Mouse (Mus musculus): ENCODE measurements around the gene Lpp. TPM values are rescaled to one million over a fixed set of nuclear protein-coding genes. Genes with fewer than 3 reads are reported as not detected.

The Lpp gene
- polyA plus RNA-seq, 1 experiment from 2014 or later, result 42.7 TPM

DNA sequence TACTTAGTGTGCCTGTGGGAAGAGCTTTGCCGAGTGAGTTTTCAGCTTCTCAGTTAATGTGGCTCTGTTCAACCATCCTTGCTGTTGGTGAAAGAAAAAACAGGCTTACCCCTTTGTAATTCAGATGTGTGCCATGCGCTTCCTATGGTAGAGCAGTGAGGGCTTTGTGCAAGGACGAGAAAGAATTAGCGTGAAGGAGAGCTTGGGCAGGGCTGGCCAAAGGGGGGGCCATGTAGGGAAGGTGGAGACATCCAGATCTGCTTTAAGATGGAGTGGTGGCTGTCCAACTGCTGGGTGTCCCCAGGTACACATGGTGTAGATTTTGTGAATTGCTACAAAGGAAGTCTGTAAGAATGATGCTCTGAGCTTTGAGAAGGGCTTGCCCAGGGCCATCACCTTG lies 29.9 kb downstream of the Lpp start:
- 74% methylated on average over 4 of the region's 4 CpGs for WGBS

DNA sequence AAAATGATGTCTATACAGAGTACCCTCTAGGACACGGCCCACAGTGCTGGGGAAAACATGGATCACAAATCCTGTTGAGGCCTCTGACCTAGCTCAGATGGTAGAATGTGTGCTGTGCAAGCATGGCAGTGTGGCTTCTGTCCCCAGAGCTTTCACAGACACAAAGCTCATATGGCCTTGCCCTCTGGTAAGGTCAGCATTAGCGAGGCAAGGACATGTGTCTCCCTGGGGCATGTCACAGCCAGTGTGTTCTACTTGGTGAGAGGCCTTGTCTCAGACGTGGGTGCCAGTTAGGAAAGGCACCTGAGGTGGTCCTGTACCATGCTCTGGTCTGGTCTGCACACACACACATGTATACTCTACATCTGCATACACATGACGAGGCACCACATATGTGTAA lies 30.4 kb downstream of the Lpp start:
- Histone ChIP-seq H3K9me3 (ENCODE audit: control insufficient read depth, low read length) (no peaks in the 10 kb centered on the region), H3K27me3 (replicated peaks; ENCODE audit: control insufficient read depth, insufficient read depth, low read length) (no peaks in the 10 kb centered on the region), H3K27ac (replicated peaks; ENCODE audit: low read depth, low read length) (no peak overlapping the region), H3K36me3 (ENCODE audit: control insufficient read depth, insufficient read depth, low read length) (no peaks in the 10 kb centered on the region), H3K4me3 (ENCODE audit: low read depth, low read length) (no peak overlapping the region), H3K4me1 (ENCODE audit: control insufficient read depth, insufficient read depth, low read length) (peaks cover 20% of the 10 kb centered on the region), H3K9ac (ENCODE audit: low read depth, low read length) (no peak overlapping the region), H3K4me2 (ENCODE audit: low read depth, low read length) (no peak overlapping the region)
- no peak for DNase-seq (ENCODE audit: low spot score)
- no peak for ATAC-seq (ENCODE audit: low read depth)
- WGBS, result 63% methylated on average over 4 of the region's 4 CpGs

More for the DNA sequence above, 29.9 kb downstream of the Lpp start:
- Histone ChIP-seq H3K27me3 (replicated peaks; ENCODE audit: control insufficient read depth, insufficient read depth, low read length) (no peaks in the 10 kb centered on the region), H3K9ac (ENCODE audit: low read depth, low read length) (no peak overlapping the region), H3K4me1 (ENCODE audit: control insufficient read depth, insufficient read depth, low read length) (peaks cover 22% of the 10 kb centered on the region), H3K4me3 (ENCODE audit: low read depth, low read length) (no peak overlapping the region), H3K36me3 (ENCODE audit: control insufficient read depth, insufficient read depth, low read length) (no peaks in the 10 kb centered on the region), H3K9me3 (ENCODE audit: control insufficient read depth, low read length) (no peaks in the 10 kb centered on the region), H3K4me2 (ENCODE audit: low read depth, low read length) (no peak overlapping the region), H3K27ac (replicated peaks; ENCODE audit: low read depth, low read length) (no peak overlapping the region)
- DNase-seq (ENCODE audit: low spot score), result no peak
- ATAC-seq (ENCODE audit: low read depth), result no peak

GRCm38 (mm10) chr16:24424356-24424977 lies 31.2 kb downstream of the Lpp start:
- no peaks in the 10 kb centered on the region for H3K27me3 ChIP-seq (replicated peaks; ENCODE audit: control insufficient read depth, insufficient read depth, low read length)
- H3K9me3 ChIP-seq (ENCODE audit: control insufficient read depth, low read length), result no peaks in the 10 kb centered on the region
- no peak overlapping the region for H3K4me3 ChIP-seq (ENCODE audit: low read depth, low read length)
- no peaks in the 10 kb centered on the region for H3K36me3 ChIP-seq (ENCODE audit: control insufficient read depth, insufficient read depth, low read length)
- 0 out of 2 replicates have a peak overlapping the region, but pooled peaks have one; percentile 30 for H3K27ac ChIP-seq (replicated peaks; ENCODE audit: low read depth, low read length)
- DNase-seq (ENCODE audit: low spot score), result peak; percentile 46
- no peak for ATAC-seq (ENCODE audit: low read depth)
- H3K4me2 ChIP-seq (ENCODE audit: low read depth, low read length), result no peak overlapping the region
- peaks cover 20% of the 10 kb centered on the region for H3K4me1 ChIP-seq (ENCODE audit: control insufficient read depth, insufficient read depth, low read length)
- H3K9ac ChIP-seq (ENCODE audit: low read depth, low read length), result no peak overlapping the region
- WGBS, result 42% methylated on average over 12 of the region's 12 CpGs

DNA sequence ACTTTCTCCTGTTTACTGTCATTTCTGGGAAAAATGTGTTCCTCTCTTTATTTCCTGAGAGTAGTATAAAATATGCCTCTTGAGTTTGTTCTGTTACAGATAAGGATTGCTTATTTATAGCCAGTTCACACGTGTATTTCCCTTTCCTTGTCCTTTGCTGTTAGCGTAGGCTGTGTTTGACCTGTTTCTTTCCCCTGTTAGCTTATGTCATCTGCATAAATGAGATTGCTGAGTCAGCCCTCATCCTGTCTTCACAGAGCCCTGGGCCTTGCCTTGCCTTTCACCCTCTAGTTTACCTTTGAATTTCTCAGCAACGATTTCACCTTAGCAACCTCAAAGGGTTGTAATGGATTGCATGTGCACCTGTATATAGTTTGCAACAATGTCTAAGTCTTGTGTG lies 32.5 kb downstream of the Lpp start:
- DNase-seq (ENCODE audit: low spot score), result no peak

DNA sequence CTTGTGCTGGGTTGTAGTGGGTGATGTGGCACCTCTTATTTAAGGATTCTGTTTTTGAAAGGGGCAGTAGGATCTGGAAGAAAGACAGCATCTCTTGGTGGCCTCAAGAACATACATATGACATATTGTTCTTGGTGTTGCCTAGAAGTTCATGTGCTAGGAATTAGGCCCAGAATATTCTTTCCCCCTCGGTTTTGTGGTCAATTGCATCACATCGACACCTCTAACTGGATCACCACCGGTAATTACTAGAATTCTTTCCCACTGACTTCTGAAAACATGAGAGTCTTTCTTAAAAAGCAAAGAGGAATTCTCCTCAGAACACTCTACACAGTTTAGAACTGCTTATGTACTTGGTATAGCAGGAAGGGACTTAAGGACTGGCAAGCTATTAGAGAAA lies 34.3 kb downstream of the Lpp start:
- H3K9ac ChIP-seq (ENCODE audit: low read depth, low read length), result no peak overlapping the region
- H3K9me3 ChIP-seq (ENCODE audit: control insufficient read depth, low read length), result no peaks in the 10 kb centered on the region
- no peak for ATAC-seq (ENCODE audit: low read depth)
- 67% methylated on average over 3 of the region's 3 CpGs for WGBS
- H3K4me2 ChIP-seq (ENCODE audit: low read depth, low read length), result no peak overlapping the region
- no peak overlapping the region for H3K27ac ChIP-seq (replicated peaks; ENCODE audit: low read depth, low read length)
- H3K4me3 ChIP-seq (ENCODE audit: low read depth, low read length), result no peak overlapping the region
- no peaks in the 10 kb centered on the region for H3K27me3 ChIP-seq (replicated peaks; ENCODE audit: control insufficient read depth, insufficient read depth, low read length)
- DNase-seq (ENCODE audit: low spot score), result no peak
- no peaks in the 10 kb centered on the region for H3K36me3 ChIP-seq (ENCODE audit: control insufficient read depth, insufficient read depth, low read length)
- H3K4me1 ChIP-seq (ENCODE audit: control insufficient read depth, insufficient read depth, low read length), result peaks cover 20% of the 10 kb centered on the region

More for the DNA sequence above, 32.5 kb downstream of the Lpp start:
- Histone ChIP-seq H3K9ac (ENCODE audit: low read depth, low read length) (no peak overlapping the region), H3K27ac (replicated peaks; ENCODE audit: low read depth, low read length) (no peak overlapping the region), H3K27me3 (replicated peaks; ENCODE audit: control insufficient read depth, insufficient read depth, low read length) (no peaks in the 10 kb centered on the region), H3K4me2 (ENCODE audit: low read depth, low read length) (no peak overlapping the region), H3K36me3 (ENCODE audit: control insufficient read depth, insufficient read depth, low read length) (no peaks in the 10 kb centered on the region), H3K4me1 (ENCODE audit: control insufficient read depth, insufficient read depth, low read length) (peaks cover 20% of the 10 kb centered on the region), H3K4me3 (ENCODE audit: low read depth, low read length) (no peak overlapping the region), H3K9me3 (ENCODE audit: control insufficient read depth, low read length) (no peaks in the 10 kb centered on the region)
- 62% methylated on average over 3 of the region's 3 CpGs for WGBS
- no peak for ATAC-seq (ENCODE audit: low read depth)

DNA sequence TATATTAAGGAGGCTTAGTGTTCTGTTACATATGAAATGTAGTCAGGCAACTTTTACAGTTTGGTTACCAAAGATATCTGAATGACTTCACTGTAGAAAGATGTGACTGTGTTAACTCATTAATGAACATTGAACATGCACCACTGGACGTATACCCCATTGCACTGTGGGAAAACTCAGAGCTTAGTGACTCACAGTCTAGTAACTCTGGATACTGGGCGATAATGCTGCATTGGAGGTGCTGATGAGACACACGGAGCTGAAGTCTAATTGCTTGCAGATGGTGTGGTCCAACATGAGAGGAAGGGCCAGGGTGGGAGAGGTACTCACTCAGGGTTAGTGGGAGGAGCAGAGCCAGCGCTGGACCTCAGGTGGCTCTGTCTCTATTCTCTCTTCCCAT lies 34.7 kb downstream of the Lpp start:
- Histone ChIP-seq H3K27ac (replicated peaks; ENCODE audit: low read depth, low read length) (no peak overlapping the region), H3K4me1 (ENCODE audit: control insufficient read depth, insufficient read depth, low read length) (peaks cover 20% of the 10 kb centered on the region), H3K9me3 (ENCODE audit: control insufficient read depth, low read length) (no peaks in the 10 kb centered on the region), H3K27me3 (replicated peaks; ENCODE audit: control insufficient read depth, insufficient read depth, low read length) (no peaks in the 10 kb centered on the region), H3K4me3 (ENCODE audit: low read depth, low read length) (no peak overlapping the region), H3K4me2 (ENCODE audit: low read depth, low read length) (no peak overlapping the region), H3K9ac (ENCODE audit: low read depth, low read length) (no peak overlapping the region), H3K36me3 (ENCODE audit: control insufficient read depth, insufficient read depth, low read length) (no peaks in the 10 kb centered on the region)
- WGBS, result 38% methylated on average over 4 of the region's 4 CpGs
- peak; percentile 27 for DNase-seq (ENCODE audit: low spot score)
- ATAC-seq (ENCODE audit: low read depth), result no peak

- Histone ChIP-seq H3K27ac (replicated peaks; ENCODE audit: low read depth, low read length) (no peak overlapping the region), H3K27me3 (replicated peaks; ENCODE audit: control insufficient read depth, insufficient read depth, low read length) (no peaks in the 10 kb centered on the region), H3K4me3 (ENCODE audit: low read depth, low read length) (no peak overlapping the region), H3K4me2 (ENCODE audit: low read depth, low read length) (no peak overlapping the region), H3K36me3 (ENCODE audit: control insufficient read depth, insufficient read depth, low read length) (no peaks in the 10 kb centered on the region), H3K9ac (ENCODE audit: low read depth, low read length) (no peak overlapping the region), H3K9me3 (ENCODE audit: control insufficient read depth, low read length) (no peaks in the 10 kb centered on the region), H3K4me1 (ENCODE audit: control insufficient read depth, insufficient read depth, low read length) (peaks cover 21% of the 10 kb centered on the region)
- DNase-seq (ENCODE audit: low spot score) (no peak), ATAC-seq (ENCODE audit: low read depth) (no peak)
- WGBS, result 81% methylated on average over 4 of the region's 4 CpGs
Measured at GRCm38 (mm10) chr16:24428742-24429141, 35.4 kb downstream of the Lpp start.

GRCm38 (mm10) chr16:24429691-24430090 lies 36.4 kb downstream of the Lpp start:
- ATAC-seq (ENCODE audit: low read depth), result no peak
- Histone ChIP-seq H3K27ac (replicated peaks; ENCODE audit: low read depth, low read length) (no peak overlapping the region), H3K4me2 (ENCODE audit: low read depth, low read length) (no peak overlapping the region), H3K36me3 (ENCODE audit: control insufficient read depth, insufficient read depth, low read length) (no peaks in the 10 kb centered on the region), H3K4me1 (ENCODE audit: control insufficient read depth, insufficient read depth, low read length) (peaks cover 23% of the 10 kb centered on the region), H3K9ac (ENCODE audit: low read depth, low read length) (no peak overlapping the region), H3K9me3 (ENCODE audit: control insufficient read depth, low read length) (no peaks in the 10 kb centered on the region), H3K27me3 (replicated peaks; ENCODE audit: control insufficient read depth, insufficient read depth, low read length) (no peaks in the 10 kb centered on the region), H3K4me3 (ENCODE audit: low read depth, low read length) (no peak overlapping the region)
- WGBS, result 59% methylated on average over 5 of the region's 5 CpGs
- DNase-seq (ENCODE audit: low spot score), result no peak

- no peak for ATAC-seq (ENCODE audit: low read depth)
- peaks cover 27% of the 10 kb centered on the region for H3K4me1 ChIP-seq (ENCODE audit: control insufficient read depth, insufficient read depth, low read length)
- 100% methylated on average over 1 of the region's 1 CpGs for WGBS
- no peak overlapping the region for H3K4me3 ChIP-seq (ENCODE audit: low read depth, low read length)
- H3K9ac ChIP-seq (ENCODE audit: low read depth, low read length), result no peak overlapping the region
- no peaks in the 10 kb centered on the region for H3K27me3 ChIP-seq (replicated peaks; ENCODE audit: control insufficient read depth, insufficient read depth, low read length)
- no peaks in the 10 kb centered on the region for H3K9me3 ChIP-seq (ENCODE audit: control insufficient read depth, low read length)
- no peaks in the 10 kb centered on the region for H3K36me3 ChIP-seq (ENCODE audit: control insufficient read depth, insufficient read depth, low read length)
- no peak overlapping the region for H3K4me2 ChIP-seq (ENCODE audit: low read depth, low read length)
- no peak overlapping the region for H3K27ac ChIP-seq (replicated peaks; ENCODE audit: low read depth, low read length)
- DNase-seq (ENCODE audit: low spot score), result no peak
Measured at GRCm38 (mm10) chr16:24431808-24432207, 38.5 kb downstream of the Lpp start.

Data from embryonic facial prominence, embryonic 14.5 days (tissue).